Mouse (Mus musculus) mesoderm, embryonic 11.5 days (tissue): ENCODE data around the gene Gpc5.

Experiments
- DNase-seq: peaks from one replicate; pipeline ENCODE4 v3.0.0-alpha.2; 2012; ENCODE audit warnings: low read depth, low spot score

The Gpc5 gene

DNA sequence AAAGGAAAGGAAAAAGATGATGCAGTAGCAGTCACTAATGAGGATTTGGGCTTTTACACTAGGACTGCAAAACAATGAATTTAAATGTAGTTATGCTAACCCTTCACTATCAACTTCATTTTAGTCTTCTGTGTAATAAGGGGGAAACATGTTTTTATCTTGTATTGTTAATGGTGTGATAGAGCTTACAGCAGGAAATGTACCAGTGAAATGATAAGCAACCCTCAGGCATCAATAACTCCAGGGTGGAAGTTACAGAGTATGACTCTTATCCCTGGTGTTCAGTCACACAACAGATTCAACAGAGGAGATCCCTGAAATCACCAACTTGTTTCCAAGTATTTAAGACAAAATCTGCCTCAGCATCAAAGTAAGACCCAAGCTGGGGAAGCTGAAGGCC, 1120.0 kb downstream of the Gpc5 start:
- no peak for DNase-seq

- no peak for DNase-seq
These were observed 1166.1 kb downstream of the Gpc5 start for GRCm38 (mm10) chr14:116258126-116258525.

DNA sequence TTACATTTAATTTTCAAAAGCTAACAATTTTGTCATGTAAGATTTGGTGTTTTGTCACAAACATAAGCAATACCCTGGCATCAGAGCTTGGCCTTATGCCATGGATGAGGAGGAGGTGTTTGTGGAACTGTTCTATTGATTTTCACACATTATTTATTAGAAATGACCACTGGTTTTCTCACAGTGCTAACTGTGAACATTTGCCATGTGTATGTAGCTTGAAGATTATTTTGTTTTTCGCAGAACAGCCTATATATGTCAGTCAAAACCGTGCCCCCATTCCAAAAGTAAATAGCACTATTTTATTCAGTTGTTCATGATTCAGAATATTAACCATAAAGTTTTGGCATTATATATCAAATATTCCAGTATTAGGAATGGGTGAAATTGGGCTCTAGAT, 1216.5 kb downstream of the Gpc5 start:
- DNase-seq = no peak

- DNase-seq = no peak
These were observed 1225.5 kb downstream of the Gpc5 start for GRCm38 (mm10) chr14:116317491-116317890.

DNA sequence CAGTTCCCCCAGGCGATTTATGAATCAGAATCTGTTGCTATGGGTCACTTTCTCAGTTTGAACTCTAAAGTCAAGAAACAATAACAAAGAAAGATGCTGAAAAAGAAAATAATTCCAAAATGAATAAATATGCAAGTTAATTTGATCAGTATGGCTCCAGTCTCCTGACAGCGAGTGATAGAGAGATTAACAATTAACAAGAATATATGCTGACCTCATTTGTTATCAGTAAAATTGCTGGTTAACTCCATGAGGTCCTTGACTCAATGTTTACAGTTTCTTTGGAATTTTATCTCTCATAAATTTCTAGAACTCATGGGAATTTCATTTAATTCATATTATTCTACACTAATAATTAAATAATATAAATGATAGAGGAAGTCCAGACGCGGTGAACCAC, 1244.2 kb downstream of the Gpc5 start:
- no peak for DNase-seq

DNA sequence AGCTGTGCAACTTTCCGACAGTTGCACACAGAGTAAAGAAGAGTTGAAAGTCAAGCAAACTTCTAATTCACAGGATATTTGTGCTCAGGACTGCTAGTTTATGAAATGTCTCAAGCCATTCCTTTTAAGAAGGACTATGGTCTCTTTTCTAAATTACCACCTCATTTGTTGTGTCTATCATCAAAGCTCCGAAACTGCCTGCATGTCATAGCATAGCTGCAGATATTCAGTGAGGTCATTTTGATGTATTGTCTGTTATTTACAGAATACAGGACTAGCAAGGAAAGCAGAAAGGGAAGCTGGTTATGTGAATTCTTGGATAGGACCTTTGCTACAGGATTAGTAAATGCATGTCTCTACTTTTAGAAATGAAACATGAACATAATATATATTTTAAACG, 1246.4 kb downstream of the Gpc5 start:
- no peak for DNase-seq

DNA sequence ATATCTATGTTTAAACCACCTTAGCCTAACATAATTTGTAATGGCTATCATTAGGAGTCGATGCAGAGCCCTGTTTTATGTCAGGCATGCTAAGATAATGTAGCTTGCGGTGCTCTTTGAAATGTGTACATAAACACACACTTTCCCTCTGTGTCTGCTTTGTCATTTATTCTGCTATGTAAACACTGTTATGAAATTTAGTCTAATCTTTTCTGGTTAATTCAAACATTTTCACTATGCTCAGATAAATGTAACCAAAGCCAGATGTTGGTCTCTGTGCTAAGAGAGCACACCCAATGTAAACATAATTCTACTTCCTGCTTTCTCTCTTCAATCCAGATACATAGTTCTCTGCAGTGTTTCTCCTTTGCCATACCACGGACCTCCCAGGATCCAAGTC, 1256.5 kb downstream of the Gpc5 start:
- DNase-seq = no peak

DNA sequence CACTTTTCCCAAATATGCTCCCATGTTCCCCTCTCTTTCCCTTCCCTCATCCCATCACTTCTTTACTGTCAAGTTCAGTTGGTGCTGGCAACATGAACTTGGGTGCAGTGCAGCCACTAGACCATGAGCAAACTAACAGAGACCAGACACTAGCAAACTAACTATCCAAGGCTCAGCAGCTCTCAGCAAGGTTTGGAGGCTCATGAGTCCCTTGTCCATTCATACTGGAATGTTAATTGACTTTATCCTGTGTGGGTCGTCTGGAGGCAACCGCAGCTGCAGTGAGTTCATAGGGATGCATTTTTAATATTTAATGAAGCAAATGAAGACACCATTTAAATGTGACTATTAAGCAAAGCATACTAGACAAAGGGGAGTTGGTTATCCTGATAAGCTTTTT, 1292.6 kb downstream of the Gpc5 start:
- no peak for DNase-seq

GRCm38 (mm10) chr14:116415511-116415910, 1323.5 kb downstream of the Gpc5 start:
- DNase-seq = no peak

GRCm38 (mm10) chr14:116448219-116448618, 1356.2 kb downstream of the Gpc5 start:
- DNase-seq = no peak

- peak; percentile 61 for DNase-seq
These were observed 1361.3 kb downstream of the Gpc5 start for GRCm38 (mm10) chr14:116453356-116453755.

- DNase-seq = no peak
These were observed 1364.2 kb downstream of the Gpc5 start for GRCm38 (mm10) chr14:116456211-116456610.

- peak; percentile 48 for DNase-seq
These were observed 1381.6 kb downstream of the Gpc5 start for GRCm38 (mm10) chr14:116473378-116474179.

DNA sequence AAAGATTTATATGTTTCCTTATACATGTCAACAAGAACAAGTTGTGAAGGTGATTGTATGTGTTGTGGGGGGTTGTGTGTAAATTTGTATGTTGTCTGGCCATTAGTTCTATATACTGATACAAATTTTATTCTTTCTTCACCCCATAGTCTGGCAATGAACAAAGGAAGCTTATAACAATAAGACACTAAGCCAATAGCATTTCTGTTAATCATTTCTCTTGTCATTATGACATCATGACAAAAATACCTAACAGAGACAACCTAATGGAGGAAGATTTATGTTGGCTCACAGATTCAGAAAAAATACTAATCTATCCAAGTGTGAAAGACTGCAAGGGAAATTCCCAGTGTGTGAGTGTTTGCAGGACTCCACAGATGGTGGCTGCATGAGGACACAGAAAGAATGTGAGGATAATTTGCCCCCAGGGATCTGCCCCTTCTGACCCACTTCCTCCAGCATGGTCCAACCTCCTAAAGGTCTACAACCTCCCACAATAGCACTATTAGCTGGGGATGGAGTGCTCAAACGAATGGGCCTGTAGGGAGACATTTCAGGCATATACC, 1402.4 kb downstream of the Gpc5 start:
- peak; percentile 88 for DNase-seq

DNA sequence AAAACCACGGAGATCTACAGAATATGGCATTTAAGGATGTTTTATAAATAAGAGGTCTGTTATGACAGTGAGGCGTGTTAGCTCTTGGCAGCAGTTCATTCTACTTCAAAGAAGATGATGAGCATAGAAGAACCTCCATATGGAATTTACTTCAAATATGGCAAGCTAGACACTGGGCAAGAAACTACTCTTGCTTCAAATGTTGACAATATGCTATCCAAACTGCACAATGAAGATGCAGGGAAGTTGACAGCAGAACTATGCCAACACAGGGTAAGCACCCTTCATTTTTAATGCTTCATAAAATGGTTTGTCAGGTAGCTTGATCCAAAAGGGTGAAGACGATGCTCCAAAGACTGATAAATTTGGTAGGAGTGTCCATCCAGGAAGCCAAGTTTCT, 1446.2 kb downstream of the Gpc5 start:
- no peak for DNase-seq

DNA sequence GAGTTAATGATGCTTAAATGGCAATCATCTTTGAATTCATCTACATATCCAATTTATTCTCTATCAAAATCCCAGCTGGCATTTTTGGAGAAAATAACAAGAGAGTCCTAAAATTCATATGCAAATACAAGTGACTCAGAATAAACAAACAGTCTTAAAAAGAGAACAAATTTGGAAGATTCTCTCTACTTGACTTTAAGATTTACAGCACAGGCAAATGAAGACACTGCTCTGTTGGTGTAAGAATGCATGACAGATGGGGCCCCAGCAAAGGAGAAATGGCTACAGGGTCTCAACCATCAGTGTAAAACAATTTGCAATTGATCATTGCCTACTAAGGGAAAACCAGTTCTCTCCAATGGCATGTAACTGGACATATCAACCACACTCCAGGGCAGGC, 1451.7 kb downstream of the Gpc5 start:
- no peak for DNase-seq

- no peak for DNase-seq
These were observed 1459.4 kb downstream of the Gpc5 start for GRCm38 (mm10) chr14:116551401-116551800.

DNA sequence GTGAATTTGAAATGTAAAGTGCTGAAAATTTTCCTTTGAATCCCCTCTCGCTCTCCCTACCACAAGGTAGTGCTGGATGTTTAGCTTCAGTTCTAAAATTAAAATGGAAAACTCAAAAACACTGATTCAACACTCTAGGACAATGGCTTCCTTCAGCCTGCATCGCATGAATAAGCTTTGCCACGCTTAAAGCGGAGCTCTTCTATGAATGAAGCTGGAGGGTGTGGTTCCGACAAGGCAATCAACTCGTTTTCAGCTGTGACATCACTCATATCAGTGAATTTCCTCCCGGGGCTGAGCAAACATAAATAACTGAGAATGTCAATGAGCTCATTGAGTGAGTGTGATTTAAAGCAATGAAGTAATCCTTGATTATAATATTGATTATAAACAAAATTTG, 1461.3 kb downstream of the Gpc5 start:
- DNase-seq = peak; percentile 40

DNA sequence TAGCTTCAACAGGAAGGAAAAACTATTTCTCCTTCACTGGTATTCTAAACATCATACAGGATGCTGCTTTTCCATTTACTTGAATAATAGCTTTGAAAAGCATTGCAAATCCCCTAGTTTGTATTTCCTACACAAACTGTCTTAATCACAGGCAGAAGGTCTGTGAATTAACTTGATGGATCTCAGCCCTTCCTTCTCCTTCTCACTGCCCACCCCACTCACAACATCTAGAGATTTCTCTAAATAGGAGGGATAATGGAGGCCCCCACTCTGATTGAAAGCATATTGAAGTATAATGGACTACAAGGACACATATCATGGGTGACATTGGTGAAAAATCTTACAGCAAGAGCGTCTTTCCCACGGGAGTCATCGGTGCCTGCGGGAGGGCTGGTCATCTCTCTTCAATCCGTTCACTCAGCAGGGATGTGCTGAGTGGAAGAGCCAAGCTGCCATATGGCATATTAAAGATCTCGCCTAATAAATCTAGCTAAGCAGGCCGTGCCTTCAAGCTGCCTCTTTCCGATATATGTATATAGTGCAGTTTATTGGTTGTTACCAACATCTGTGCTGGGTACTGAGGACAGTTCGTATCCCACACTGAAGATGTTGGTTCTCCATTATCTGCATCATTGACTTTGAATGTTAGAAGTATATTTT, 1466.3 kb downstream of the Gpc5 start:
- peak; percentile 52 for DNase-seq

GRCm38 (mm10) chr14:116559990-116560389, 1468.0 kb downstream of the Gpc5 start:
- no peak for DNase-seq
